Mouse (Mus musculus) urinary bladder, adult 18-20 months (tissue): ENCODE results near the gene Oosp2.

ENCODE experiments used
- DNase-seq, 2 experiments: peaks; one replicate each; pipeline ENCODE4 v3.0.0; 2022; ENCODE audit warnings: low spot score in 2 of 2, mixed read lengths in 2 of 2

Oosp2 gene

GRCm38 (mm10) chr19:11660459-11660858 is at the start of gene Oosp2:
Oosp2 (minus strand) TSS chr19:11660559.
- DNase-seq, result no peak

GRCm38 (mm10) chr19:11698342-11698741 is 38.0 kb upstream of the Oosp2 start:
- DNase-seq, result no peak

- DNase-seq, result no peak
Measured at GRCm38 (mm10) chr19:11696755-11697154, 36.4 kb upstream of the Oosp2 start, which contains the start of gene Oosp3. Oosp3 (plus strand) TSS chr19:11697055.

GRCm38 (mm10) chr19:11691454-11691853 is 31.1 kb upstream of the Oosp2 start:
- no peak for DNase-seq

GRCm38 (mm10) chr19:11690839-11691238 is 30.5 kb upstream of the Oosp2 start, which contains the start of gene Oosp1:
Oosp1 (minus strand) TSS chr19:11691150.
- DNase-seq, result no peak

GRCm38 (mm10) chr19:11661562-11661961 is 1.2 kb upstream of the Oosp2 start:
- DNase-seq, result no peak

- no peak for DNase-seq
Measured at GRCm38 (mm10) chr19:11659142-11659541, 1.2 kb downstream of the Oosp2 start.

- no peak for DNase-seq
Measured at GRCm38 (mm10) chr19:11649564-11649963, 10.8 kb downstream of the Oosp2 start.

GRCm38 (mm10) chr19:11646166-11646565 is 14.2 kb downstream of the Oosp2 start:
- DNase-seq, result no peak

- DNase-seq, result no peak
Measured at GRCm38 (mm10) chr19:11640732-11641131, 19.6 kb downstream of the Oosp2 start, which contains the start of gene Ms4a3. Ms4a3 (minus strand) TSS chr19:11640851.

- no peak for DNase-seq
Measured at GRCm38 (mm10) chr19:11639038-11639437, 21.3 kb downstream of the Oosp2 start.

GRCm38 (mm10) chr19:11635572-11635971 is 24.8 kb downstream of the Oosp2 start:
- DNase-seq, result no peak

- no peak for DNase-seq
Measured at GRCm38 (mm10) chr19:11634330-11634729, 26.0 kb downstream of the Oosp2 start.

GRCm38 (mm10) chr19:11633732-11634131 is 26.6 kb downstream of the Oosp2 start:
- no peak for DNase-seq

GRCm38 (mm10) chr19:11625231-11625630 is 35.1 kb downstream of the Oosp2 start:
- no peak for DNase-seq

GRCm38 (mm10) chr19:11624800-11625199 is 35.6 kb downstream of the Oosp2 start:
- no peak for DNase-seq

- no peak for DNase-seq
Measured at GRCm38 (mm10) chr19:11623551-11623950, 36.8 kb downstream of the Oosp2 start, which contains the start of gene Ms4a2. Ms4a2 (minus strand) TSS chr19:11623719.

GRCm38 (mm10) chr19:11617983-11618382 is 42.4 kb downstream of the Oosp2 start:
- no peak for DNase-seq

GRCm38 (mm10) chr19:11614805-11615204 is 45.6 kb downstream of the Oosp2 start:
- DNase-seq, result no peak

- no peak for DNase-seq
Measured at GRCm38 (mm10) chr19:11613776-11614443, 46.4 kb downstream of the Oosp2 start.

GRCm38 (mm10) chr19:11613084-11613483 is 47.3 kb downstream of the Oosp2 start:
- DNase-seq, result no peak

GRCm38 (mm10) chr19:11612293-11612692 is 48.1 kb downstream of the Oosp2 start:
- DNase-seq, result no peak

GRCm38 (mm10) chr19:11611541-11611945 is 48.8 kb downstream of the Oosp2 start:
- no peak for DNase-seq

GRCm38 (mm10) chr19:11608172-11608571 is 52.2 kb downstream of the Oosp2 start:
- DNase-seq, result peak in 1 of 2 experiments; percentile 16
